Mouse (Mus musculus): ENCODE measurements around the gene Sdr42e1. TPM values are rescaled to one million over a fixed set of nuclear protein-coding genes. Genes with fewer than 3 reads are reported as not detected.

Sdr42e1 gene
- under 1 TPM; 0.13 to 0.31 (median 0.27) TPM for total RNA-seq (2022)

DNA sequence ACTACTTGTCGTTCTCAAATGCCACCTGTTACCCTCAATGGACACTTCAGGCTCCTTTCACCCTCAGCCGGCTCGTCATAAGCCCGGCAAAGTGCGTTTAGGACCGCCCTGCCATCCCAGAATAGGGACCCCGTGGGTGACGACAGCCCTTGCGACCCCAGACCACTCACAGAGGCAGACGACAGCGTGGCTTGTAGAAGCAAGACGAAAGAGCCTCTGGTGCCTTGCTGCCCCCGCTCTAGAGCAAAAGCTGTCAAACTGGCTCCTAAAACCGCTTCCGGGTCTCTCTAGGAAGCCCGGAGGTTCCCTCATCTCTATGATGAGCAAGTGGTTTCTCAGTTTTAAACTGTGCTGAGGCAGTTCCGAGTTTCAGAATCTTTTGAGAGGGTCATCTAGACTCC, at the start of gene Sdr42e1:
Gene Sdr42e1 (minus strand): TSS at position 260 of the 401 bp plus-strand sequence.
- peak in 1 of 2 experiments; percentile 4 for DNase-seq (ENCODE audit: low spot score in 2 of 2)

DNA sequence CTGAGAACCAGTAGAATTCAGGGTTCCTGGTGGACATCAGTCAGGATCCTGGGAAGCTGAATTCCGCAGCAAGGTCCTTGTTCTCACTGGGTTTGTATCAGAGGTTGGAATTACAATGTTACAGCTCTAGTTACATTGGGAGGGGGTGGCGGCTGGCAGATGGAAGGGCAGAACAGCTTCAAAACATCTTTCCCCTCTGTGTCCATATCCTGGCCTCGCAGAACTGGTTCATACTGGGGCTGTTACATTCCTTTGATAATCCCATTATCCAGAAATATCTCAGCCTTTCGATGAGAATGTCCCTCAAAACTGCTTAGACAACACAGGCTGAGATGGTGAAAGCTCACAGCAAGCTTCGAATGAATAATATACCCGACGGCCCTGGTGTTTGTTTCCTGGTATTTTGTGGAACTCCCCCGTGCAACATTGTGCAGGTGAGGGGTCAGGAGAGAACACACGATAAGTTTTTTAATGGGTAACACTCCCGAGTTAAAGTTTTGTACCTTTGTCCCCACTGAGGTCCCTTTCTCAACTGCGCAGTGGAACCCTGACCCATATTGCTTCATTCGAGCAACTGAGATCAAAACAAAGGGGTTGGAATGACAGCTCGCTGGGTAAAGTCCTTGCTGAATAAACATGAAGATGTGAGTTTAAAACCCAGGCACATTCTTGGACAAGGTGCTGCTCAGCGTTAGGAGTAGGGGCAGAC, 44.8 kb upstream of the Sdr42e1 start:
- DNase-seq (ENCODE audit: low spot score in 2 of 2) = no peak

DNA sequence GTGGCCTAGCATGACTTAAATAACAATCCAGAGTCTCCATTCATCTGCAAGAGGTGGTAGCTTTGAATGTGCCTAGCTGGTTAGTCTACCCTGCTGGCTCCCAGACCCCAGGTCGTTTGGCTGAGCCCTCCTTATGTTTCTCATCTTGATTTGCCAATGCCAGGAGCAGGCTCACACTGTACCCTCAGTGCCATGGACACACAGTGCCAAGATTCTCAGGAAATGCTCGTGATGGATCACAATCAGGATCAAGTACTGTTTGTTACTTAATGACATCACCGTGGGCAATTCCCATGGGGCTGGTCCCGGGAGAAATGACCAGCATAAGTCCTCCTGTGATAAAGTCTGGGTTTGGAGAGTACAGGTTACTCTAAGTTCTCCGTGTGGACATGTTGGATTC, 42.4 kb upstream of the Sdr42e1 start:
- no peak for DNase-seq (ENCODE audit: low spot score in 2 of 2)

DNA sequence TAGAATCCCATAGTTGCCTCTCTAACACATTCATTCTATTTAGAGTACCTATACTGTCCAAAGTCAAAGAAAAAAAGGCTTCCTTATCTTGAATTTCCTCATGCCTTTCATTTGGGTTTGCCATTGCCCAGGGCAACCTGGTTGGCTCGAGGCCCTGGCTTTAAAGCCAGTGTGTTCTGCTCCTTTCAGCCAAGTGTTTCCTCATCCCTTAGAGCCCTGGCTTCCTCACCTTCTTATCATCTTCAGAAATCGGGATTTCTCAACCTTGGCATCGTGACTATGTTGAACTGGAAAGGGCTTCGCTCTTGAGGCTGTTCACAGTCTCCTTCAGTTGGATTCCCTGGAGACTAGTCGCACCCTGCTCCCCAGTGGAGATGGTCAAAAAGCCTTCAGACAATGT, 41.1 kb upstream of the Sdr42e1 start:
- DNase-seq (ENCODE audit: low spot score in 2 of 2) = no peak

DNA sequence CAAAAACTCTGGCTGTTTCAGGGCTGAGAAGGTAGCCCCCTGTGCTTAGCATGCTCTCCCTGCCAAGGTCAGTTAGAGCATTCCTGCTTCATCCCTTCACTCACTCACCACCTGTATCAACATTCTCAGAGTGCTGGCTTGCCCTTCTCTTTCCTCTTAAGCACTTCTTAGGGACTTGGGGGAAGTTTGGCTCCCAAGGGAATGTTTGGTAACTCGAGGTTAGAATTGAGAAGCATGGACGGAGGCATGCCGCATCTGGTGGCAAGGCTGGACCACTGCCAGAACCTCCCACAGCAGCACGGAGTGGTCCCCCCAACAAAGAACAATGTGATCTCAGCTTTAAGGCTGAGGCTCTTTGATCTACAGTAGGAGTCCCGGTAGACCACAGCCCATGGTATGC, 38.7 kb upstream of the Sdr42e1 start:
- DNase-seq (ENCODE audit: low spot score in 2 of 2) = no peak

DNA sequence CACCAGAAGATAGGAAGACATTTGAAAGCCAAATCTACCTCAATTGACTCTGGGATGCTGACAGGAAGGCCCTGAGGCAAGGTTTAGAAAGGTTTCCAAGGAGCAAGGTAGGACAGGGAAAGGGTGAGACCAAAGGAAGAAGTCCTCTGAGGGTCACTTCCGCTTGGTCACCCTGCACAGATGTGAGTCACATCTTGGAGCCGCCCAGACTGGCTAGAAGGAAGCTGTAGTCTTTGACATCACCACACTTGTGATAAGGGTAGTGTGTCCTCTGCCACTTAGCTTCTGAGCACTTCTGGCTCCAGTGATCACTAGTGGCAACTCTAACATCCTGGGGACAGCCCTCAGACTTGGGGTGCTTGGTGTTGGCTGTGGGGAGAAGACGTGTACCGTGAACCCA, 32.7 kb upstream of the Sdr42e1 start:
- DNase-seq (ENCODE audit: low spot score in 2 of 2) = no peak

DNA sequence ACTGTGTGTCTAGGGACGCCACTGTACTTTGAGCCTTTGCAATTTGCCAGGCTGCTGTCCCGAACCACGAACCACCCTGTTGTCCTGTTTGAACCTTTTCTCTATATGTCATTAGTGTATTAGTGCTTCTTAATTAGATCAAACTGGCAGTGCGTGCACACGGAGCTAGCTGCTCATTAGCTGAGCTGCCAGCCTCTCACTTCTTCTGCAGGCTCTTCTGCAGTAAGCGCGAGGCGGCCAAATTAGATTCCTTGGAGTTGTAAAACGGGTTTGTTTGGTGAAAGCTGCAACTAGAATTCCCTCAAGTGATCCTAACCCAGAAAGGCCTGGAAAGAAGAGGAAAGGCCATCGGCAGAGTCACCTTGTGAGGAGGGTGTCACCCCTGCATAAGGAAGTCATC, 29.2 kb upstream of the Sdr42e1 start:
- DNase-seq (ENCODE audit: low spot score in 2 of 2) = no peak

DNA sequence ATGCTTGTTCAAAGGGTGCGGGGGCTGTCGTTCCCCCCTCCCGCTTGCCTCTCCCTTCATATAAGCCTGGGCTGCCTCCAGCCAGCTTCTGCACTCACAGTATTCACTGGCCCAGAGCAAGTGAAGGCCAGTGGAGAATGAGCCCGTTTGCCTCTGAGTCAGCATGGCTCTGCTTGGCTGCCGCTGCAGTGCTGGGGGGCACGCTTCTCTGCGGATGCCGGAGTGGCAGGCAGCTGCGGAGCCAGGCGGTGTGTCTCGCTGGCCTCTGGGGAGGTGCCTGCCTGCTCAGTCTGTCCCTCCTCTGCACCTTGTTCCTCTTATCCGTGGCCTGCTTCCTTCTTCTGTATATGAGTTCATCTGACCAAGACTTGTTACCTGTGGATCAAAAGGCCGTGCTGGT, 28.4 kb upstream of the Sdr42e1 start, which contains the start of gene Hsd17b2:
Gene Hsd17b2 (plus strand): TSS at position 46 of the 400 bp plus-strand sequence.
- DNase-seq (ENCODE audit: low spot score in 2 of 2) = no peak

DNA sequence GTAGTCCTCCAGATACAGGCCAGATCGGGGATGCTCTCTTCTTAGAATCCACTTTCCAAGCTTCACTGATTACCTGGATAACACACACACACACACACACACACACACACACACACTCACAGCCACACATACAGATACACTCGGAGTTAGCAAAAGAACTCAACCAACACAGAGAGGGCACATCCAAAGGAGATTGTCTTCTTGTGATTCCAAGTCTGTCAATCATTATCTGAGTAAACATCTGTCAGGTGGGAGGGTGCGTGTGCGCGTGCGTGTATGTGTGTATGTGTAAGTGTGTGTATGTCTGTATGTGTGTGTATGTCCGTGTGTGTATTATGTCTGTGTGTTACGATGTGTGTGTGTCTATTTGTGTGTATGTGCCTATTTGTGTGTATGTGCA, 27.8 kb upstream of the Sdr42e1 start:
- no peak for DNase-seq (ENCODE audit: low spot score in 2 of 2)

DNA sequence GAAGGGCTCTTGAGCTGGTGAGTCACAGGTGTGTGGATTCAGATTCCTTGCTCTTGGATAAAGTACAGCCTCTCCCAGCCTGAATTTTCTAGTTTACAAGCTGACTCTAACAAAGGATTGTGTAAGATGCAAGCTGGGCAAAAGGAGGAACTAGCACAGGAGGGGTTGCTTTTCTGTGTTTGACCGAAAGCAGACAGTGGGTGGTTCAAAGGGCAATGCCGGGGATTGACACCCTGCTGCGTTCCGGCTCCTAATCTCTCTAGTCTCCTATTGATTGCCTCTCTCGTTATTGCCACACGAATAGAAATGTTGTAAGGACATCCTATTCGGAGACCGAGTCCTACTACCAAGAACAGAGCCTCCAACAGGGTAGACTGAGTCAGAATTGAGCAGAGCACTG, 27.2 kb upstream of the Sdr42e1 start:
- DNase-seq (ENCODE audit: low spot score in 2 of 2) = no peak

DNA sequence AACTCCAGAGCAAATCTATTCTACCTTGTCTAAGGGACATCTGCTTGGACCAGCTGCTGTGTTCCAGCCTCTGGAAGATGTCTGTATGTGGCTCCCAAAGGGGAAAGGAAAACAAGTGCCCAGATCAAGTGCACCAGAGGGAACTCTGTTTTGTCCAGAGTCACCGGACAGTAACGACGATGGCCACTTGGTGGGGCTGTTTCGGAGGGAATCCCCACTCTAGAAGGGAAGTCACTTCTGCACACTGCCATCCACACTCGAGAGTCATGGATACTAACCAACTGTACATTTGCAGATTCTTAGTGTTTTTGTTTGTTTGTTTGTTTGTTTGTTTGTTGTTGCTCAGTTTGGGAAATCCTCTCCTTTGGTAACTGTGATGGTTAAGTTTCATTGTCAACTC, 23.8 kb upstream of the Sdr42e1 start:
- DNase-seq (ENCODE audit: low spot score in 2 of 2) = no peak

DNA sequence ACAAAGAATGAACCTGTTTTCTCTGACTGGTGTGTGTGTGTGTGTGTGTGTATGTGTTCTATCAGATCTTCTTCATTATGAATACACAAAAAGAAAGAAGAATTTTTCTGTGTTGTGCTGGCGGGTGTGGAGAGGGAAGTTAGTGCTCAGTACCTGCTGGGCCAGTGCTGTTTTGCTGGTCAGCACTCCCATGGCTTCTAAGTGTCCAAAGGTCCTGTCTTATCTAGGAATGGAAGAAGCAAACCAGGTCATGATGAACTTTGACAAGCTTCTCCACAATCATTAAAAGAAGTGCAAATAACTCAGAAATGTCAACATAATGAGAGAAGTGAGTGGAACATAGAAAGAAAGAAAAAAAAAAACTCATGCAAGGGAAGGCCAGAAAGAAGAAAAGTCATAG, 22.1 kb upstream of the Sdr42e1 start:
- DNase-seq (ENCODE audit: low spot score in 2 of 2) = no peak

DNA sequence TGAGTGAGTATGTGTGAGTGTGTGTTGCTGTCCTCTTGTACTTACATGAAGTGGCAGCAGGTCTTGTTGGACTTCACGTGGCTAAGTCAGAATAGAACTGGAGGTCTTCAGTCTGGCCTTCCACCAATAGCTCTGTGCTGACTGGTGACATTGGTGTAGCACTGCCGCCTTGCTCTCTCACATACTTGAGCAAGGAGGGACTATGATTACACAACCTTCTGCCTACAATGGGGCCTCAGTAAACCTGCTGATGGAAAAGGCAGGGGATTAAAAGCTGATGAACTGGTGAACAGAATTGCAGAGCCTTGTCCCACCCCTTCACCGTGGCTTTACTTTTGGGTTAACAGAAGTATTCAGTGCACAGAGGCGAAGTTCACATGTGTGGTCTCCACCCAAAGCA, 18.6 kb upstream of the Sdr42e1 start:
- no peak for DNase-seq (ENCODE audit: low spot score in 2 of 2)

DNA sequence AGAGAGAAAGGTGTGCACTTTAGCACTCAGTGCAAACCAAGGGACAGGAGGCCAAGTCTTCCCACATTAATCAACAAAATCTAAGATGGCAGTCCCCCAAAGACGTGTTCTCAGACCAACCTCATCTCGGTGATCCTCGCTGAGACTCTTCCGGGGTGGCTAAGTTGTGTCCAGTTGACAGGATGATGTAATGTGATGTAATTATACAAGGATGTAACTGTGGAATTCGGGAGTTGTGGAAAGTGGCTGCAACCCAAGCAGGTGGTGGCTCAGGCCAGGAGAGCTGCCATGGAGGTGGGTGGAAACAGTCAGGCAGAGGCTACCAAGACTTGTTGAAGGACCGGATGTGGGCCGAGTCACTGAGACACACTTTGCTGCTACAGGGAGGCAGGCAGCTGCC, 14.4 kb upstream of the Sdr42e1 start:
- no peak for DNase-seq (ENCODE audit: low spot score in 2 of 2)

DNA sequence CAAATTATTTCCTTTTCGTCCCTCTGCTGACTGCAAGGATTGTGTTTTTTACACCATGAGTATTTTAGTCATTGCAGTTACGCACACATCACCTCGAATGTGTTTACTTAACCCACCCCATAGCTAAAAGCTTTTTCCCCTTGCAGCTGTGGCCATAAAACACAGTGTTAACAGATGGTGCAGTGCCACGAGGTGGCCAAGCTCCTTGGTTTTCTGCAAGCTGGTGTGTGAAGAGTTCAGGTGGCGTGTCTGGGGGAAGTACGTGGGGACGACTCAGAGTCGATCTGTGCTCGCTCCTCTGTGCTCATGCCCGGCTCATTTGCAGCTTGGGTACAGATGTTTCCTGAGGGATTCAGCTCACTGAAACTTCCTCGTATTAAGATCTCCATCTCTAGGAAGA, 11.0 kb upstream of the Sdr42e1 start:
- DNase-seq (ENCODE audit: low spot score in 2 of 2) = no peak

DNA sequence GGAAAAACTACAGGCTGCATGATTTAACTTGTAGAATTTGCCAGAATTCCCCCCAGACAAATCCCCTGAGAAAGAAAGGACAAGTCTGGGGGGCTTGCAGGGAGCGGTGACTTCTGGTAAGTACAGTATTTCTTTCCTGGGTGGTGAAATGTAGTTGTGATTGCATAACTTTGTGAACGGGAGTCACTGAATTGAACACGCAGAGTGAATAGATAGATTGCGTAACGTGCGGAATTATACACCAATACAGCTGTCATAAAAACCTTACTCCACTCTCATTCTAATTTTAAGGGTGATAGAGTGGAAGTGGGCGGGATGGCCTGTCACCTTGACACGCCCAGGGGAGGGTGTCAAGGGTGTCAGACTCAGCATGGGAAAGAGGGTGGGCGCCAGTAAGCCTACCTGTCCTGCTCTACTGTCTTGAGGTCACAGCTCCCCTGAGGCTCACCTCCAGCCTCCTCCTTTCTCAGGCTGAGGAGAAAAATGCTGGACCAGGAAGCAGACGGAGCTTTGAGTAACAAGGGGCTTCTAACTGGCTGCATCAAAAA, 10.5 kb upstream of the Sdr42e1 start:
- no peak for DNase-seq (ENCODE audit: low spot score in 2 of 2)

DNA sequence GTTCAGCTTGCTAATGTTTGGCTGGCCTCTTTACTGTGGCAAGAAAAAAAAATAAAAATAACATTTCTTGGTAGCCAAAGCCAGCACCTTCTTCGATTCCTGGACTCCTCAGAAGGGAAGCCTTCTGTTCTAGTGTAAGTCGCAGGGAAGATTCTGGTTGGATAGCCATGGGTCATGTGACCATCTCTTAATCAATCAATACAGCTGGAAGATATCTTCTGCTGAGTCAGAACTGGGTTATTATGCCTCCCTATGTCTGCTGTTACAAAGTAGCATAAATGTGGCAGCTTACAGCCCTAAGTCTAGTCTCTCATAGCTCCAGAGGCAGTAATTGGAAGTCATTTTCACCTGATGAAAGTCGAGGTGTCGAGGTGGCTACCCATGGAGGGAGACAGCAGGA, 5.2 kb upstream of the Sdr42e1 start:
- no peak for DNase-seq (ENCODE audit: low spot score in 2 of 2)

DNA sequence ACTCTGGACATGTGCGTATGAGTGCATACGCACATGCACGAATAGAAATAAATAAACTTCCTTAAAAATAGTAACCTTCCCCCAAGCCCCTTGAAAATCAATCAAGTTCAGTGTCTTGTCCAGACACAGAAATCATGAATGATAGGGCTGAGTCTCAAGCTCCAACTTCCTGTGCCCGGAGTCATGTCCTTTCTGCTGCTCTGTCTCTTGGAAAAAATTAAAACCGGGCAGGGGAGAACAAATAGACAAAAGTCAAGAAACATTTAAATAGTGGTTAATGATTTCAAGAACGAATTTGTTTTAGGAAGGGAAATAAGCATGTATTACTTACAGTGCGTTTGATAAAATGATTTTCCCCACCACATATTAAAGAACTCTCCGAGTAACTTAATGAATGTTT, 3.5 kb upstream of the Sdr42e1 start:
- no peak for DNase-seq (ENCODE audit: low spot score in 2 of 2)

DNA sequence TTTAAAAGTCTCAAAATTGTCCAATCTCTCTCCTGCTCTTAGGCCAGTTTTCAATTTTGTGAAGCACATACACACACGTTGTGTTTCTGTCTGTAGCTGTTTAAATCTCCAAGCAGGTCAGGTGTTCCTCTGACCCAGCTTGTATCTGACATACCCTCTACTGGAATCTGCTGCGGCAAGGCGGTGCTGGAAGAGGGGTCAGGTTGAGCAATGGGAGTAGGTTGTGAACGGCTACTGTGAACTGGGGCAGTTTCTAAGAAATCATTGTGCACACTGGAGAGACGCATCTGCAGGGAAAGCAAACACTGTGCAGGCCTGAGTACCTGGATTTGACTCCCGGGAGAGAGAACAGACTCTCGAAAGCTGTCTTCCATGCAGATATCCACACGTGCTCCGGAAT, 3.0 kb upstream of the Sdr42e1 start:
- no peak for DNase-seq (ENCODE audit: low spot score in 2 of 2)

DNA sequence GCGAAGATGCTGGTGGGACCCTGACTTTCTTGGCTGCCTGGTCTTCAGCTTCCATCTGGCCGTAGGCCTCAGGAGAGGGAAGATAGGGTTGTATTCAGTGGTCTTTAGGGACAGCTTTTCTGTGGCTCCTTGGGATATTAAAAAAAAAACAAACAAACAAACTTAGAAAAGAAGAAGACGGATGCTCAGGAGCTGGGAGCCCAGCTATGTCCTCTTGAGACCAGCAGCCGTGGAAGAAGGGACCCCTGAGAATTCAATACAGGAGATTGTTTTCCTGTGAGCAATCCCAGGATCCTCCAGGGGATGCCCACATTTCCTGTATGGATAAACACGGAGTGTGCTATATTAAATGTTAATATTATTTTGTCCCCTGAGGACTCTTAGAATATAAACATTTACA, 1.7 kb upstream of the Sdr42e1 start:
- no peak for DNase-seq (ENCODE audit: low spot score in 2 of 2)

DNA sequence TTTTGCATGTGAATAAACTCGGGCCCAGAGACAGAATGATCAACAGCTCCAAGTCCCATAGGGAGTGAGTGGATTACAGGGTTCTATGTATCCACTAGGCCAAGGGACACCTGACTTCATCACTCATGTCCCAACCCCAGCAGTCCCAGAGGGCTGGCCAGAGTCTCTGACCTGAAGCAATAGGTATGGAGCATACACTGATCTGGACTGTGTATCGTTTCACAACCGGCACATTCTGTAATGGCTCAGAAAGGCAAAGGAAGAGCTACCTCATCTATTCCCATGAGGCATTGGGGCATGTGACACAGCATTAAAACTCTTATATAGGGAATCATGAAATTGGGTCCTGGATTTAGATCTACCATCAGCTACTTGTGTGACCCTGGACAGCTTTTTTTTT, 931 bp downstream of the Sdr42e1 start:
- DNase-seq (ENCODE audit: low spot score in 2 of 2) = no peak

DNA sequence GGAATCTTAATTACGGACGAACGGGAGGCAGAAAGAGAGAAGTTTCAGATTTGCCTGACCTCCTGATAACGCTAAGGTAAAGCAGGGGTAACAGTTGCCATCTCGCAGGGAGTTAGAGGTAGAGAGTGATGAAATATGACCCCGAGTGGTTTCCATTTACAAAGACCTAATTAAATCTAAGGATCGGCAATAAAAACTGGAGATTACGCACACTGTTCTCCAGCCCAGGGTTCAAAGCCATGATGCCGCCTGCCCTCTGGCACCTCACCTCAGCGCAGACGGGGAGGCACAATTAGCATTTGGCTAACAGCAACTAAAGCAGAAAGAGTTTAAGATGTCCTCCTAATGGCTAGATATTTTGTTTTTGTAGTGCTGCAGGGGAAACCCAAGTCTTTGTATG, 3.0 kb downstream of the Sdr42e1 start:
- no peak for DNase-seq (ENCODE audit: low spot score in 2 of 2)

DNA sequence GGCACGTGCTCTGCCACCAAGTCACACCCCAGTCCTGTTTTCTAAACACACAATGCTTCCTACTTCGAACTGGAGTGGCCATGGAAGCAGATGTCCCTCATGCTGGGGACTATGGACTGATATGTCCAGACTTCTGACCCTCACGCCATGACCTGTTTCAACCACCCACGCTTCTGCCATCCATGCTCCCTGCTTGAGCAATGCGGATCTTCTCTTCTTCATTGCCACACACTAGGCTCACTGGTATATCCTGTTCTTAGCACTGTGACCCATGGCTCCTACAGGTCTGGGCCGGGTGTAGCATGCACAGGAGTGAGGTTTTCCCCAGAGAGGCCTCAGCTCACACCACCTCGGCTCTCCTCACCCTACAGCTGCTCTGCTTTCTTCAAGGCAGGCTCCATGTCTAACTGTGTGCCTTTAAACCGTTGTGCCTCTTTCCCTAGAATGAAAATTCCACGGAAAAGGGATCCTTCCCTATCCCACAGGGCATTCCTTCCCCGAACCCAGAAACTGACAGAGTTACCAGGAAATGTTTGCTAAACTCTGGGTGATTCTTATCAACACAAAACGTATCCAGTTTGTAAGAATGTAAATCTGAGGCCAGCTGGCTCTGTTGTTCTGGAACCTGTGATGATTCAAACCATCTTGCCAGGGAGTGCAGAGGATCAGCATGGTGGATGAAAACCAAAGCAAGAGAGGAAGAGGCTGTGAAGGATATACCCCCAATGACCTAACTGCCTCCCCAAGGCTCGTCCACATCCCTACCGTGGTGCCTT, 6.0 kb downstream of the Sdr42e1 start:
- DNase-seq (ENCODE audit: low spot score in 2 of 2) = no peak
